In genomic region chr9:84719396-84719795, GRCm38 (mm10) we compare ENCODE assay signal across 20 mouse cellular contexts.
DNase-seq lines count a peak whose midpoint lies in the region; ATAC-seq and TF ChIP-seq lines count a peak whose summit lies in the region.
"Had no signal": no experiment of that assay in that cellular context is flagged by ENCODE, and none has a peak within 500 bp of the region (broad histone marks: within the 10 kb centered on the region; RNA-seq: fewer than 3 reads in every experiment).

No protein-coding gene starts in this region.

- no peak for ATAC-seq in kidney, embryonic 14.5 days (ENCODE audit: low FRiP score, low TSS enrichment)
- no peak for ATAC-seq in lung, embryonic 14.5 days (ENCODE audit: insufficient read depth)
- ATAC-seq: forebrain, embryonic 13.5 days; forebrain, embryonic 15.5 days had no signal

- H3K9me3 ChIP-seq in kidney, embryonic 14.5 days (ENCODE audit: control insufficient read depth, low read length) = no peaks in the 10 kb centered on the region
- no peaks in the 10 kb centered on the region for H3K9me3 ChIP-seq in lung, embryonic 14.5 days (ENCODE audit: low read depth, low read length)
- H3K9me3 ChIP-seq: embryonic facial prominence, embryonic 10.5 days; embryonic facial prominence, embryonic 12.5 days; forebrain, embryonic 13.5 days; forebrain, embryonic 15.5 days had no signal

- H3K27ac ChIP-seq in kidney, embryonic 14.5 days (ENCODE audit: low read depth, low read length) = no peak overlapping the region
- no peak overlapping the region for H3K27ac ChIP-seq in lung, embryonic 14.5 days (ENCODE audit: low read depth)
- H3K27ac ChIP-seq: embryonic facial prominence, embryonic 10.5 days; embryonic facial prominence, embryonic 12.5 days; forebrain, embryonic 13.5 days; forebrain, embryonic 15.5 days had no signal

- DNase-seq in kidney, adult 11 months = peak; percentile 3
- DNase-seq in kidney, postnatal 4 days = no peak
- peak; percentile 13 to 22 for DNase-seq in kidney, adult 8-10 months
- DNase-seq in lung, embryonic 14.5 days = peak; percentile 16
- DNase-seq in lung, postnatal 14 days = no peak
- peak; percentile 18 for DNase-seq in ZHBTc4 (ENCODE audit: low read depth, low spot score)
- DNase-seq in cerebellum, postnatal 25 days = no peak
- DNase-seq: adrenal gland, adult 8-10 months; adrenal gland, postnatal 25 days; cerebellum, adult 11 months; cerebellum, adult 18-20 months; cerebellum, adult 8-10 months; cerebellum, adult 9-11 months; cerebellum, postnatal 14 days; forebrain, postnatal 0 days had no signal

- no peaks in the 10 kb centered on the region for H3K4me1 ChIP-seq in kidney, embryonic 14.5 days (ENCODE audit: control insufficient read depth, insufficient read depth, low read length)
- no peaks in the 10 kb centered on the region for H3K4me1 ChIP-seq in lung, embryonic 14.5 days (ENCODE audit: insufficient read depth)
- H3K4me1 ChIP-seq: embryonic facial prominence, embryonic 10.5 days; embryonic facial prominence, embryonic 12.5 days; forebrain, embryonic 13.5 days; forebrain, embryonic 15.5 days had no signal

- no peaks in the 10 kb centered on the region for H3K36me3 ChIP-seq in kidney, embryonic 14.5 days (ENCODE audit: control insufficient read depth, insufficient read depth, low read length)
- no peaks in the 10 kb centered on the region for H3K36me3 ChIP-seq in lung, embryonic 14.5 days (ENCODE audit: insufficient read depth)
- H3K36me3 ChIP-seq: embryonic facial prominence, embryonic 10.5 days; embryonic facial prominence, embryonic 12.5 days; forebrain, embryonic 15.5 days had no signal

- no peak overlapping the region for H3K4me2 ChIP-seq in kidney, embryonic 14.5 days (replicated peaks; ENCODE audit: low read depth, low read length)
- no peak overlapping the region for H3K4me2 ChIP-seq in lung, embryonic 14.5 days
- H3K4me2 ChIP-seq: embryonic facial prominence, embryonic 12.5 days; forebrain, embryonic 13.5 days; forebrain, embryonic 15.5 days had no signal

- no peak overlapping the region for H3K9ac ChIP-seq in kidney, embryonic 14.5 days (ENCODE audit: low read depth, low read length)
- no peak overlapping the region for H3K9ac ChIP-seq in lung, embryonic 14.5 days
- H3K9ac ChIP-seq: embryonic facial prominence, embryonic 12.5 days; forebrain, embryonic 13.5 days; forebrain, embryonic 15.5 days; forebrain, postnatal 0 days had no signal

- H3K27me3 ChIP-seq in kidney, embryonic 14.5 days (ENCODE audit: control insufficient read depth, insufficient read depth, low read length) = no peaks in the 10 kb centered on the region
- no peaks in the 10 kb centered on the region for H3K27me3 ChIP-seq in lung, embryonic 14.5 days (ENCODE audit: insufficient read depth, low read length)
- H3K27me3 ChIP-seq: embryonic facial prominence, embryonic 12.5 days; forebrain, embryonic 13.5 days; forebrain, embryonic 15.5 days had no signal

- 71% methylated on average over 3 of the region's 3 CpGs for WGBS in kidney, embryonic 14.5 days
- 47% methylated on average over 3 of the region's 3 CpGs for WGBS in lung, embryonic 14.5 days

- no peak for TF ChIP-seq CTCF in lung, embryonic 14.5 days (IDR thresholded peaks at IDR 0.05; ENCODE audit: low read depth)

- no peak overlapping the region for H3K4me3 ChIP-seq in kidney, embryonic 14.5 days (ENCODE audit: low read length)
- H3K4me3 ChIP-seq in lung, embryonic 14.5 days (ENCODE audit: low read depth, low read length) = no peak overlapping the region
- H3K4me3 ChIP-seq: embryonic facial prominence, embryonic 10.5 days; embryonic facial prominence, embryonic 12.5 days; forebrain, embryonic 13.5 days; forebrain, embryonic 15.5 days had no signal

Comparison
In these comparisons a context has a peak if more than half of its experiments do, and no peak if none do; other contexts are left out.
1. DNase-seq: peak in kidney, adult 11 months (single experiment), kidney, adult 8-10 months (2 of 2), lung, embryonic 14.5 days (single experiment) and ZHBTc4 (single experiment); none in kidney, postnatal 4 days (0 of 2), lung, postnatal 14 days (single experiment) and cerebellum, postnatal 25 days (0 of 2).